Mouse (Mus musculus): Measurements from ENCODE around the gene Isg15. TPM values are rescaled to one million over a fixed set of nuclear protein-coding genes. Genes with fewer than 3 reads are reported as not detected.
A peak's percentile ranks its signal among the peaks of the same experiment; 100 is the strongest.

The Isg15 gene
- polyA plus RNA-seq, 1 experiment from 2014 or later: 5.5 TPM

GRCm38 (mm10) chr4:156219936-156220335 lies 19.3 kb upstream of the Isg15 start:
- no peaks in the 10 kb centered on the region for H3K36me3 ChIP-seq
- H3K4me3 ChIP-seq (replicated peaks): no peak overlapping the region
- DNase-seq (no peak), ATAC-seq (ENCODE audit: low read depth) (no peak)
- no peaks in the 10 kb centered on the region for H3K9me3 ChIP-seq (replicated peaks)
- H3K4me1 ChIP-seq (replicated peaks): no peaks in the 10 kb centered on the region
- no peak overlapping the region for H3K9ac ChIP-seq
- H3K27me3 ChIP-seq: peaks cover 8% of the 10 kb centered on the region
- 79% methylated on average over 11 of the region's 11 CpGs for WGBS (ENCODE audit: insufficient replicate concordance)
- H3K27ac ChIP-seq: no peak overlapping the region
- no peak overlapping the region for H3K4me2 ChIP-seq

- DNase-seq (no peak), ATAC-seq (ENCODE audit: low read depth) (no peak)
- H3K27me3 ChIP-seq: peaks cover 8% of the 10 kb centered on the region
- H3K4me3 ChIP-seq (replicated peaks): no peak overlapping the region
- 77% methylated on average over 16 of the region's 16 CpGs for WGBS (ENCODE audit: insufficient replicate concordance)
- no peak overlapping the region for H3K4me2 ChIP-seq
- H3K27ac ChIP-seq: no peak overlapping the region
- H3K4me1 ChIP-seq (replicated peaks): no peaks in the 10 kb centered on the region
- H3K9ac ChIP-seq: no peak overlapping the region
- H3K36me3 ChIP-seq: no peaks in the 10 kb centered on the region
- H3K9me3 ChIP-seq (replicated peaks): no peaks in the 10 kb centered on the region
Observed at GRCm38 (mm10) chr4:156217838-156218237, 17.2 kb upstream of the Isg15 start.

- H3K4me3 ChIP-seq (replicated peaks): no peak overlapping the region
- no peaks in the 10 kb centered on the region for H3K36me3 ChIP-seq
- H3K4me2 ChIP-seq: no peak overlapping the region
- 84% methylated on average over 16 of the region's 16 CpGs for WGBS (ENCODE audit: insufficient replicate concordance)
- ATAC-seq (ENCODE audit: low read depth): no peak
- no peak overlapping the region for H3K9ac ChIP-seq
- H3K27me3 ChIP-seq: peaks cover 8% of the 10 kb centered on the region
- H3K27ac ChIP-seq: no peak overlapping the region
- DNase-seq: no peak
- no peaks in the 10 kb centered on the region for H3K4me1 ChIP-seq (replicated peaks)
- no peaks in the 10 kb centered on the region for H3K9me3 ChIP-seq (replicated peaks)
Observed at GRCm38 (mm10) chr4:156217022-156217669, 16.5 kb upstream of the Isg15 start.

- H3K9me3 ChIP-seq (replicated peaks): no peaks in the 10 kb centered on the region
- H3K9ac ChIP-seq: no peak overlapping the region
- ATAC-seq (ENCODE audit: low read depth): no peak
- no peak overlapping the region for H3K27ac ChIP-seq
- H3K4me2 ChIP-seq: no peak overlapping the region
- 65% methylated on average over 2 of the region's 2 CpGs for WGBS (ENCODE audit: insufficient replicate concordance)
- H3K27me3 ChIP-seq: peaks cover 8% of the 10 kb centered on the region
- H3K36me3 ChIP-seq: no peaks in the 10 kb centered on the region
- H3K4me1 ChIP-seq (replicated peaks): no peaks in the 10 kb centered on the region
- DNase-seq: no peak
- H3K4me3 ChIP-seq (replicated peaks): no peak overlapping the region
Observed at GRCm38 (mm10) chr4:156216196-156216595, 15.6 kb upstream of the Isg15 start.

GRCm38 (mm10) chr4:156215649-156216048 lies 15.0 kb upstream of the Isg15 start, which contains the start of gene Perm1:
Gene Perm1 (plus strand): TSS chr4:156215868.
- Histone ChIP-seq H3K4me2 (no peak within 1 kb of the TSS), H3K36me3 (no peaks in the 10 kb centered on the region), H3K27me3 (peaks cover 8% of the 10 kb centered on the region), H3K9ac (no peak within 1 kb of the TSS), H3K27ac (no peak within 1 kb of the TSS), H3K4me3 (replicated peaks) (no peak within 1 kb of the TSS), H3K9me3 (replicated peaks) (no peaks in the 10 kb centered on the region), H3K4me1 (replicated peaks) (no peaks in the 10 kb centered on the region)
- ATAC-seq (ENCODE audit: low read depth) (no peak), DNase-seq (no peak)
- WGBS (ENCODE audit: insufficient replicate concordance): 65% methylated on average over 4 of the region's 4 CpGs

GRCm38 (mm10) chr4:156213134-156213533 lies 12.5 kb upstream of the Isg15 start:
- Histone ChIP-seq H3K36me3 (no peaks in the 10 kb centered on the region), H3K27ac (no peak overlapping the region), H3K27me3 (peaks cover 5% of the 10 kb centered on the region), H3K9me3 (replicated peaks) (no peaks in the 10 kb centered on the region), H3K9ac (no peak overlapping the region), H3K4me2 (no peak overlapping the region), H3K4me3 (replicated peaks) (no peak overlapping the region), H3K4me1 (replicated peaks) (no peaks in the 10 kb centered on the region)
- ATAC-seq (ENCODE audit: low read depth): no peak
- 83% methylated on average over 13 of the region's 13 CpGs for WGBS (ENCODE audit: insufficient replicate concordance)
- no peak for DNase-seq

- Histone ChIP-seq H3K27ac (no peak overlapping the region), H3K9ac (no peak overlapping the region), H3K4me3 (replicated peaks) (no peak overlapping the region), H3K36me3 (no peaks in the 10 kb centered on the region), H3K9me3 (replicated peaks) (no peaks in the 10 kb centered on the region), H3K4me2 (no peak overlapping the region), H3K27me3 (peaks cover 20% of the 10 kb centered on the region), H3K4me1 (replicated peaks) (no peaks in the 10 kb centered on the region)
- DNase-seq: no peak
- 53% methylated on average over 13 of the region's 13 CpGs for WGBS (ENCODE audit: insufficient replicate concordance)
- ATAC-seq (ENCODE audit: low read depth): no peak
Observed at GRCm38 (mm10) chr4:156209963-156210635, 9.5 kb upstream of the Isg15 start.

- H3K27me3 ChIP-seq: peaks cover 32% of the 10 kb centered on the region
- no peak overlapping the region for H3K4me2 ChIP-seq
- 72% methylated on average over 4 of the region's 4 CpGs for WGBS (ENCODE audit: insufficient replicate concordance)
- H3K9me3 ChIP-seq (replicated peaks): no peaks in the 10 kb centered on the region
- H3K4me3 ChIP-seq (replicated peaks): no peak overlapping the region
- H3K9ac ChIP-seq: no peak overlapping the region
- ATAC-seq (ENCODE audit: low read depth): no peak
- DNase-seq: no peak
- H3K4me1 ChIP-seq (replicated peaks): peaks cover 10% of the 10 kb centered on the region
- H3K27ac ChIP-seq: no peak overlapping the region
- no peaks in the 10 kb centered on the region for H3K36me3 ChIP-seq
Observed at GRCm38 (mm10) chr4:156208872-156209271, 8.3 kb upstream of the Isg15 start.

- H3K4me1 ChIP-seq (replicated peaks): peaks cover 55% of the 10 kb centered on the region
- DNase-seq: no peak
Observed at GRCm38 (mm10) chr4:156203413-156204131, 3.0 kb upstream of the Isg15 start.

GRCm38 (mm10) chr4:156203001-156203412 lies 2.4 kb upstream of the Isg15 start, which contains the start of gene AW011738:
Gene AW011738 (plus strand): TSS chr4:156203304.
- H3K4me2 ChIP-seq: peak within 1 kb of the TSS; percentile 81
- ATAC-seq (ENCODE audit: low read depth) (peak; percentile 73), DNase-seq (peak; percentile 72)
- WGBS (ENCODE audit: insufficient replicate concordance): 1% methylated on average over 24 of the region's 39 CpGs
- peak within 1 kb of the TSS; percentile 62 for H3K4me3 ChIP-seq (replicated peaks)
- no peaks in the 10 kb centered on the region for H3K36me3 ChIP-seq
- H3K27ac ChIP-seq: peak within 1 kb of the TSS; percentile 78
- H3K27me3 ChIP-seq: peaks cover 56% of the 10 kb centered on the region
- H3K9ac ChIP-seq: peak within 1 kb of the TSS; percentile 72
- no peaks in the 10 kb centered on the region for H3K9me3 ChIP-seq (replicated peaks)
- peaks cover 61% of the 10 kb centered on the region for H3K4me1 ChIP-seq (replicated peaks)

More at GRCm38 (mm10) chr4:156203413-156204131, 3.0 kb upstream of the Isg15 start:
- Histone ChIP-seq H3K9ac (peak overlapping the region; percentile 72), H3K27me3 (peaks cover 56% of the 10 kb centered on the region), H3K27ac (peak overlapping the region; percentile 13; the same call in 1 of the 2 replicates), H3K4me3 (replicated peaks) (peak overlapping the region; percentile 62), H3K9me3 (replicated peaks) (no peaks in the 10 kb centered on the region), H3K4me2 (peak overlapping the region; percentile 81), H3K36me3 (no peaks in the 10 kb centered on the region)
- ATAC-seq (ENCODE audit: low read depth): peak; percentile 23
- WGBS (ENCODE audit: insufficient replicate concordance): under 1% methylated on average over 49 of the region's 49 CpGs

GRCm38 (mm10) chr4:156202462-156202893 lies 1.9 kb upstream of the Isg15 start:
- Histone ChIP-seq H3K9me3 (replicated peaks) (no peaks in the 10 kb centered on the region), H3K36me3 (no peaks in the 10 kb centered on the region), H3K4me1 (replicated peaks) (peaks cover 63% of the 10 kb centered on the region), H3K4me2 (peak overlapping the region; percentile 81), H3K4me3 (replicated peaks) (peak overlapping the region; percentile 62), H3K27me3 (peaks cover 56% of the 10 kb centered on the region), H3K9ac (peak overlapping the region; percentile 72), H3K27ac (peak overlapping the region; percentile 78)
- peak; percentile 80 for ATAC-seq (ENCODE audit: low read depth)
- peak; percentile 77 for DNase-seq
- WGBS (ENCODE audit: insufficient replicate concordance): 13% methylated on average over 12 of the region's 12 CpGs
